Mouse (Mus musculus): Measurements from ENCODE around the gene Cyp4a29. TPM values are rescaled to one million over a fixed set of nuclear protein-coding genes. Genes with fewer than 3 reads are reported as not detected.

The Cyp4a29 gene
- polyA plus RNA-seq, 1 experiment from 2014 or later = not detected

Other genes starting within 250 kb of the Cyp4a29 start
- gene Stil, start 241.9 kb upstream of the Cyp4a29 start, polyA plus RNA-seq (2015; fragmentation: Nextera tagmentation; extraction: Ambion mirVana) = 1.1 and 5.5 TPM in 2 replicates
- gene Tal1, start 185.7 kb upstream of the Cyp4a29 start, polyA plus RNA-seq (2015; fragmentation: Nextera tagmentation; extraction: Ambion mirVana) = 1.0 and 1.7 TPM in 2 replicates
- 3.0 and 6.7 TPM in 2 replicates for gene Pdzk1ip1, start 153.4 kb upstream of the Cyp4a29 start, polyA plus RNA-seq (2015; fragmentation: Nextera tagmentation; extraction: Ambion mirVana)
- 9.1 and 10.3 TPM in 2 replicates for gene Cyp4x1, start 107.8 kb upstream of the Cyp4a29 start, polyA plus RNA-seq (2015; fragmentation: Nextera tagmentation; extraction: Ambion mirVana)
- gene Cyp4a12a, start 57.0 kb downstream of the Cyp4a29 start, polyA plus RNA-seq (2015; fragmentation: Nextera tagmentation; extraction: Ambion mirVana) = not detected in 2 replicates
- not detected in 2 replicates for gene Cyp4a12b, start 169.5 kb downstream of the Cyp4a29 start, polyA plus RNA-seq (2015; fragmentation: Nextera tagmentation; extraction: Ambion mirVana)
- not detected in 2 replicates for gene Cyp4a30b, start 210.5 kb downstream of the Cyp4a29 start, polyA plus RNA-seq (2015; fragmentation: Nextera tagmentation; extraction: Ambion mirVana)

All from neural tube, embryonic 15.5 days (tissue).